Mouse (Mus musculus) megakaryocyte, embryonic 14.5 days (primary cell): Measurements from ENCODE around the gene Tmem198.

ENCODE experiments used
- FLI1 ChIP-seq: IDR thresholded peaks from 2 replicates; pipeline ENCODE4 v1.6.1; 2012; ENCODE audit warnings: low read length, inconsistent platforms, mixed read lengths
- GATA1 ChIP-seq: IDR thresholded peaks from 3 replicates; pipeline ENCODE4 v1.6.1; 2012; ENCODE audit warnings: mixed read lengths, low read length, inconsistent platforms, borderline replicate concordance

GRCm38 (mm10) chr1:75450314-75451005, 28.9 kb upstream of the Tmem198 start, which contains the start of gene Asic4:
- TF ChIP-seq FLI1 (no peak), GATA1 (no peak)
